Mouse (Mus musculus) brain, adult 2 months (tissue): Measurements from ENCODE around the gene Mamdc2.
"Not testable (repeated sequence)": the region's sequence is repeated elsewhere in the genome, so short reads cannot be mapped to it uniquely, and the experiment has no call there.

Source experiments
- DNase-seq: peaks from one replicate; pipeline ENCODE4 v3.0.0; 2011; ENCODE audit warnings: low read depth, low spot score

Mamdc2 gene

GRCm38 (mm10) chr19:23447988-23448497 is at the start of gene Mamdc2:
Gene Mamdc2 (minus strand): TSS chr19:23448442.
- DNase-seq: peak; percentile 16

GRCm38 (mm10) chr19:23498011-23498410 is 49.8 kb upstream of the Mamdc2 start:
- no peak for DNase-seq

GRCm38 (mm10) chr19:23497171-23497917 is 49.1 kb upstream of the Mamdc2 start:
- peak; percentile 30 for DNase-seq

GRCm38 (mm10) chr19:23496536-23496935 is 48.3 kb upstream of the Mamdc2 start:
- no peak for DNase-seq

GRCm38 (mm10) chr19:23492663-23493062 is 44.4 kb upstream of the Mamdc2 start:
- DNase-seq: peak; percentile 20

- DNase-seq: not testable (repeated sequence)
Measured at GRCm38 (mm10) chr19:23490703-23491102, 42.5 kb upstream of the Mamdc2 start.

- DNase-seq: peak; percentile 50
Measured at GRCm38 (mm10) chr19:23489780-23490179, 41.5 kb upstream of the Mamdc2 start.

- no peak for DNase-seq
Measured at GRCm38 (mm10) chr19:23487421-23487820, 39.2 kb upstream of the Mamdc2 start.

GRCm38 (mm10) chr19:23486631-23487270 is 38.5 kb upstream of the Mamdc2 start:
- no peak for DNase-seq

GRCm38 (mm10) chr19:23485940-23486600 is 37.8 kb upstream of the Mamdc2 start:
- DNase-seq: no peak

GRCm38 (mm10) chr19:23482571-23482970 is 34.3 kb upstream of the Mamdc2 start:
- not testable (repeated sequence) for DNase-seq

GRCm38 (mm10) chr19:23479597-23479967 is 31.3 kb upstream of the Mamdc2 start:
- no peak for DNase-seq

- peak; percentile 64 for DNase-seq
Measured at GRCm38 (mm10) chr19:23478895-23479596, 30.8 kb upstream of the Mamdc2 start.

- no peak for DNase-seq
Measured at GRCm38 (mm10) chr19:23477826-23478225, 29.6 kb upstream of the Mamdc2 start.

GRCm38 (mm10) chr19:23467866-23468265 is 19.6 kb upstream of the Mamdc2 start:
- no peak for DNase-seq

- DNase-seq: no peak
Measured at GRCm38 (mm10) chr19:23467011-23467410, 18.8 kb upstream of the Mamdc2 start.

GRCm38 (mm10) chr19:23457492-23457891 is 9.2 kb upstream of the Mamdc2 start:
- no peak for DNase-seq

GRCm38 (mm10) chr19:23451361-23451760 is 3.1 kb upstream of the Mamdc2 start:
- DNase-seq: no peak

- DNase-seq: peak; percentile 51
Measured at GRCm38 (mm10) chr19:23447221-23447987, 838 bp downstream of the Mamdc2 start.

- peak; percentile 20 for DNase-seq
Measured at GRCm38 (mm10) chr19:23444910-23445845, 3.1 kb downstream of the Mamdc2 start.
